Comparison of ENCODE assay signal across 8 mouse cellular contexts in genomic region chr17:17234329-17235185, GRCm38 (mm10).
A peak's percentile ranks its signal among the peaks of the same experiment; 100 is the strongest.
DNase-seq lines count a peak whose midpoint lies in the region; ATAC-seq and TF ChIP-seq lines count a peak whose summit lies in the region.
"Not testable (repeated sequence)": the region's sequence is repeated elsewhere in the genome, so short reads cannot be mapped to it uniquely, and the experiment has no call there.

No protein-coding gene starts in this region.

- H3K4me2 ChIP-seq in kidney, embryonic 14.5 days (replicated peaks; ENCODE audit: low read depth, low read length) = peak overlapping the region; percentile 50
- peak overlapping the region; percentile 44 for H3K4me2 ChIP-seq in limb, embryonic 15.5 days

- peak overlapping the region; percentile 94 for H3K4me3 ChIP-seq in bone marrow macrophage, adult 2 months (ENCODE audit: insufficient read depth, low read length)
- H3K4me3 ChIP-seq in embryonic fibroblast, embryonic 13.5 days (ENCODE audit: insufficient read depth, low read length) = peak overlapping the region; percentile 77
- peak overlapping the region; percentile 48 for H3K4me3 ChIP-seq in kidney, embryonic 14.5 days (ENCODE audit: low read length)
- peak overlapping the region; percentile 55 for H3K4me3 ChIP-seq in limb, embryonic 15.5 days

- not testable (repeated sequence) for TF ChIP-seq CTCF in bone marrow macrophage, adult 2 months (IDR thresholded peaks at IDR 0.05; ENCODE audit: low read depth, low read length); embryonic fibroblast, embryonic 13.5 days (IDR thresholded peaks at IDR 0.05; ENCODE audit: borderline replicate concordance, insufficient read depth, low read length)

- peak overlapping the region; percentile 82 for H3K27ac ChIP-seq in bone marrow macrophage, adult 2 months (ENCODE audit: insufficient read depth, low read depth, low read length)
- H3K27ac ChIP-seq in embryonic fibroblast, embryonic 13.5 days (ENCODE audit: insufficient read depth, low read length); kidney, embryonic 14.5 days (ENCODE audit: low read depth, low read length): not testable (repeated sequence)
- peak overlapping the region; percentile 76 for H3K27ac ChIP-seq in limb, embryonic 15.5 days

- not testable (repeated sequence) for H3K36me3 ChIP-seq in kidney, embryonic 14.5 days (ENCODE audit: control insufficient read depth, insufficient read depth, low read length); limb, embryonic 15.5 days

- DNase-seq in A20 (ENCODE audit: low read depth, low spot score) = peak; percentile 95
- DNase-seq in heart, adult 9 months (ENCODE audit: low spot score in 2 of 2) = peak; percentile 96 to 98
- peak; percentile 82 to 83 for DNase-seq in monocyte, adult 2 months (ENCODE audit: low read depth in 1 of 2, low spot score in 2 of 2)
- peak; percentile 91 to 92 for DNase-seq in spleen, postnatal 36 days (ENCODE audit: low spot score in 2 of 2)

- not testable (repeated sequence) for H3K4me1 ChIP-seq in bone marrow macrophage, adult 2 months (ENCODE audit: control insufficient read depth, insufficient read depth, low read length); embryonic fibroblast, embryonic 13.5 days (ENCODE audit: control insufficient read depth, insufficient read depth, low read length); kidney, embryonic 14.5 days (ENCODE audit: control insufficient read depth, insufficient read depth, low read length); limb, embryonic 15.5 days

- TF ChIP-seq POLR2A in bone marrow macrophage, adult 2 months (IDR thresholded peaks at IDR 0.05; ENCODE audit: borderline replicate concordance, low read depth, low read length) = not testable (repeated sequence)
- peak; percentile 26 for TF ChIP-seq POLR2A in embryonic fibroblast, embryonic 13.5 days (IDR thresholded peaks at IDR 0.05; ENCODE audit: low read depth, low read length)

- WGBS in kidney, embryonic 14.5 days = under 1% methylated on average over 19 of the region's 22 CpGs
- WGBS in limb, embryonic 15.5 days = under 1% methylated on average over 22 of the region's 22 CpGs

- peak overlapping the region; percentile 55; the same call in 1 of the 2 replicates for H3K9ac ChIP-seq in kidney, embryonic 14.5 days (ENCODE audit: low read depth, low read length)
- peak overlapping the region; percentile 44; the same call in 1 of the 2 replicates for H3K9ac ChIP-seq in limb, embryonic 15.5 days

- not testable (repeated sequence) for H3K9me3 ChIP-seq in kidney, embryonic 14.5 days (ENCODE audit: control insufficient read depth, low read length); limb, embryonic 15.5 days

- peak; percentile 100 for ATAC-seq in kidney, embryonic 14.5 days (ENCODE audit: low FRiP score, low TSS enrichment)
- peak; percentile 94 for ATAC-seq in limb, embryonic 15.5 days (ENCODE audit: insufficient number of reproducible peaks, low FRiP score, low TSS enrichment, low read depth)

- not testable (repeated sequence) for H3K27me3 ChIP-seq in kidney, embryonic 14.5 days (ENCODE audit: control insufficient read depth, insufficient read depth, low read length); limb, embryonic 15.5 days
